Mouse (Mus musculus): ENCODE data around the gene Prmt3. TPM values are rescaled to one million over a fixed set of nuclear protein-coding genes. Genes with fewer than 3 reads are reported as not detected.

Gene Prmt3
- polyA plus RNA-seq, 1 experiment from 2014 or later: 69.7 TPM

DNA sequence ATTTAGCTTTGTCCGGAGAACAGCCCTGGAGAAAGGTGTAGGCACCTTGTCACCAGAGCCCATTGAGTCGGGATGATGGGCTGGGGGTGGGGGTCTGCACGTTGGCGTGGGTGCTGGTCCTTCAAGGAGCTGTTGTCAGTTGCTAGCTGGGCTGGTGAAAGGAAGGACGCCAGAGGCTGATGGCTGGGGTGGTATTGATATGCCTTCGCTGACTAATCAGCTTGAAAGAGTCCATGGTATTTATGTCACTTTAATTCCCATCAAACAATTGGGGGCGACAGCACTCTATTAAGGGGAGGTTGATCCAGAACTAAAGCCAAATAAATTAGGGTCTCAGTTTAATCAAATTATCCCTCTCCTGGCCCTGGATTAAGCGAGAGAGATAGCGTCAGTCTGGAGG lies 9.6 kb upstream of the Prmt3 start:
- no peaks in the 10 kb centered on the region for H3K27me3 ChIP-seq (ENCODE audit: insufficient read depth, poor library complexity, severe bottlenecking)
- 56% methylated on average over 9 of the region's 9 CpGs for WGBS
- H3K4me3 ChIP-seq: no peak overlapping the region
- H3K9me3 ChIP-seq: no peaks in the 10 kb centered on the region
- no peak overlapping the region for H3K27ac ChIP-seq
- DNase-seq (ENCODE audit: low spot score): no peak
- no peaks in the 10 kb centered on the region for H3K36me3 ChIP-seq
- peaks cover 18% of the 10 kb centered on the region for H3K4me1 ChIP-seq

DNA sequence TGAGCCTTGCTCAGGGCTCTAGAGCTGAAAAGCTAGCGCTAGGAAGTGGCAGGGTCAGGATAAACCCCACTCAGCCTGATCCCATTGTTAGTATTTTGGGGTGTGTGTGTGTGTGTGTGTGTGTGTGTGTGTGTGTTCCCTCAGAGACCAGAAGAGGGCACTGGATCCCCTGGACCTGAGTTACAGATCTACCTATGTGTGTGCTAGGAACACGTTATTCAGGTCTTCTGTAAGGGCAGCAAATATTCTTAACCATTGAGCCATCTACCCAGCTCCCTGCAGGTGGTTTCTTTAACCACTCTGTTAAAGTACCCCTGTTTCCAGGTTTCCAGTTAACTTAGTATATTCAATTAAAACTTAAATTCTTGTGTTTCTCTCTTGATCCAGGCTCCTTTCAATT lies 3.8 kb upstream of the Prmt3 start:
- H3K27me3 ChIP-seq (ENCODE audit: insufficient read depth, poor library complexity, severe bottlenecking): no peaks in the 10 kb centered on the region
- no peak for DNase-seq (ENCODE audit: low spot score)
- WGBS: 91% methylated on average over 2 of the region's 2 CpGs
- H3K36me3 ChIP-seq: 0 out of 2 replicates have a peak, but pooled peaks cover 2% of the 10 kb centered on the region
- H3K4me1 ChIP-seq: peaks cover 12% of the 10 kb centered on the region
- H3K4me3 ChIP-seq: no peak overlapping the region
- no peaks in the 10 kb centered on the region for H3K9me3 ChIP-seq
- no peak overlapping the region for H3K27ac ChIP-seq

DNA sequence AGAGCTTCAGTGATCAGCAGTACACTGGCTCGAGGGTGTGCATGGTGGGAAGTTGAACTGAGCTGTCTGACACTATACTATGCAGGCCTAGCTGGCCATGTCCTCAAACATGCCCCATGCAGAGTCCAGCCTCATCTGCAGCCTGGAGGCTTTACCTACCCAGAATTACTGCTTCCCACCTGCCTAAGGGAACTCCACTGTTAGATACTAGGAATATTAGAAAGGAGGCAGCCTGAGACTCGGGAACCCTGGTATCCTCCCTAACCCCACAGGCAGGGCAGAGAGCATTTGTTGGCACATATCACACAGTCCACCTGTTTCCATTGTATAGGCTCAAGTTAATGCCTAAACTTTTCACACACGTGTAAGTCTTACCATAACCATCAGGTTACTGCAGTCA lies 561 bp upstream of the Prmt3 start:
- WGBS: 54% methylated on average over 3 of the region's 3 CpGs
- Histone ChIP-seq H3K9me3 (no peaks in the 10 kb centered on the region), H3K27me3 (ENCODE audit: insufficient read depth, poor library complexity, severe bottlenecking) (no peaks in the 10 kb centered on the region), H3K4me1 (peaks cover 18% of the 10 kb centered on the region), H3K4me3 (no peak overlapping the region), H3K36me3 (peaks cover 20% of the 10 kb centered on the region), H3K27ac (no peak overlapping the region)
- no peak for DNase-seq (ENCODE audit: low spot score)

DNA sequence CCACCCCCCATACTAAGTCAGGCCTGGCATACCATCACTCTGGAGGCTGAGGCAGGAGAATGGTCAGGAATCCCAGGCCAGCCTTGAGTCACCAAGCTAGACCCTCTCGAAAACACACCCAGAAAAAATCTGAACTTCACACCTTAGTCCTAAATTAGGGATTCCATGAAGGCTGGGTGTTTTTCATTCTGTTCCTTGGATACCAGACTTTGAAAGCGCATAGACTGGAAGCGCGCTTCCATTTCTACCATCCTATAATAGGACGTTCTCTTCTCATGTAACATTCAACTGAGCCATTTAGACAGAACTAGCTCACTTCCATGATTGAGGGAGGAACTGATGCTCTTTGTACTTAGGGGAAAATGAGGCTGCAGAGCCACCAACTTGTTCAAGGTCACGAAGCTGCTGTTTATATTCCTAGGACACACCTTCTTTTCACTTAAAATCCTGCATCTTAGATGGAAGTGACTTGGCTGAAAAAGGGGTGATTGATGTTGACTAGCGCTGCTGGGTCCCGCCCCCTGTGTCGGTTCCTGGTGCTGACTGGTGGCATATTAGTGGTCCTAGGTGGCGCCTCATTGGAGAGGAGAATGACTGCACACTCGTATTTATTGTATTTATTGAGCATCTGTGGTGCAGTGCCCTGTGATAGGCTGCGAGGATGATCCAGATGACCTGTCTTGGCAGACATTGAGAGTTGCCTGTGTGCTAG lies 914 bp downstream of the Prmt3 start:
- H3K4me3 ChIP-seq: peak overlapping the region; percentile 76
- 76% methylated on average over 12 of the region's 12 CpGs for WGBS
- no peak for DNase-seq (ENCODE audit: low spot score)
- H3K9me3 ChIP-seq: no peaks in the 10 kb centered on the region
- H3K27ac ChIP-seq: peak overlapping the region; percentile 92
- H3K36me3 ChIP-seq: peaks cover 29% of the 10 kb centered on the region
- H3K4me1 ChIP-seq: peaks cover 18% of the 10 kb centered on the region
- no peaks in the 10 kb centered on the region for H3K27me3 ChIP-seq (ENCODE audit: insufficient read depth, poor library complexity, severe bottlenecking)

DNA sequence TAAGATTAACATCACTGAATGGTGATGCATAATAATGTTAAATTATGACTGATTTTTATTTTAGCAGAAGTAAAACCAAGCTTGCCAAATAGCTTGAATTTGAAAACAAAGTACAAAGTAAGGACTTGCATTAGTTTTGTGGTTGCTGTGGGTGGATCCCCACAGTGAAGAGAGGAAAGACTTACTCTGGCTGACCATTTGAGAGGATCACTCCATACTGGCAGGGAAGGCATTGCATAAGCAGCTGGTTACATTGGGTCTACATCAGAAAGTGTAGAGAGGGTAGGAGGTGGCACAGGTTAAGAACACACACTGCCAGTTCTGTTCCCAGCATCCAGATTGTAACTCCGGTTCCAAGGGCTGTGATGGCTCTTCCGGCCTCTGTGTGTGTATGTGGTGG lies 4.9 kb downstream of the Prmt3 start:
- Histone ChIP-seq H3K4me1 (peaks cover 18% of the 10 kb centered on the region), H3K36me3 (peaks cover 59% of the 10 kb centered on the region), H3K27ac (no peak overlapping the region), H3K27me3 (ENCODE audit: insufficient read depth, poor library complexity, severe bottlenecking) (no peaks in the 10 kb centered on the region), H3K9me3 (no peaks in the 10 kb centered on the region), H3K4me3 (no peak overlapping the region)
- DNase-seq (ENCODE audit: low spot score): no peak
- WGBS: 92% methylated on average over 2 of the region's 2 CpGs

DNA sequence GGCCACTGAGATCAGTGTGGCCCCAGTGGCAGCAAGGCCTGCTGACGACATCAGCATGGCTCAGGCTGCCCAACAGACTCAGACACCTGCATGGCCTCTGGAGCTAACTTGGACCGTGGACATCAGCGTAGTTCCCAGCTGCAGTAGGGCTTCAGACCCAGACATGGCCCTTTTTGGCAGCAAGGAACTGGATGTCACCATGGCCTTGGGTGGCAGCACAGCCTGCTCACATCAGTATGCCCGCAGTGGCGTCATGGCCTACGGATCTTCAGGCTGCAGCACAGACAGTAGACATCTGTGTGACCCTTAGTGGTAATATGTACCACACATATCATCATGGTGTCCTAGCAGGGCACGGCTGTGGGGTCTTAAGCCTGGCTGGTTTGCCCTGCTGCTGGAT lies 7.0 kb downstream of the Prmt3 start:
- Histone ChIP-seq H3K27ac (no peak overlapping the region), H3K27me3 (ENCODE audit: insufficient read depth, poor library complexity, severe bottlenecking) (no peaks in the 10 kb centered on the region), H3K36me3 (peaks cover 76% of the 10 kb centered on the region), H3K4me1 (no peaks in the 10 kb centered on the region), H3K9me3 (no peaks in the 10 kb centered on the region), H3K4me3 (no peak overlapping the region)
- DNase-seq (ENCODE audit: low spot score): no peak
- 91% methylated on average over 7 of the region's 7 CpGs for WGBS

DNA sequence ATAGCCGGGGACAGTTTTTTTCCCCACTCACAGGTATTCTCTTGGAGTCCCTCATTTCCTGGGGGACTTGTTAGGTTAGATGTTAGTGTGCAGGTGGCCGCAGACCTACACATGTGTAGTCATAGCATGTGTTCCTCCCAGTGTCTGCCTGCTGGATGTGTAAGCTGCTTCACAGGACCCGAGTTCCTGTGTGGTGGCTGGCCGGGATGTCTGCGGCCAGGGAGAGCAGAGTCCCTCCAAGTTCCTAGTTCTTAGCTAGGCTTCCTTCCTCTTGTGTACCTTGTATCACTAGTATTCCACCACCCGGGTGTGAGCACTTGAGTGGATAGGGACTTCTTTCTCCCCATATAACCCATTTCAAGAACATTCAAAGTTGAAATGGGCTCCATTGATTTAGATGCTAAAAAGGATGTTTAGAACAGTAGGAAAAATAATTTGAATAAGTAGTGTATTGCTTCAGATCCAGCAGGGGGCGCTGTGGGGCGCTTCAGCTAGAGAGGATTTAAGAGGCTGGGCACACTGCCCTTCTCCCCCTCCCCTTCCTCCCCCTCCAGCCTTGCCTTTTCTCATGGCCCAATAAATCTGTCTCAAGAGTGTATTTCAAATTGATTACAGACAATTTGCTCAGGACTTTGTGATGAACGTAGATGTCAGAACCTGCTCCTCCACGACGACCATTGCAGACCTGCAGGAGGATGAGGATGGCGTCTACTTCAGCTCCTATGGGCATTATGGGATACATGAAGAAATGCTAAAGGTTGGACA lies 8.7 kb downstream of the Prmt3 start:
- no peak for DNase-seq (ENCODE audit: low spot score)
- H3K9me3 ChIP-seq: no peaks in the 10 kb centered on the region
- H3K27me3 ChIP-seq (ENCODE audit: insufficient read depth, poor library complexity, severe bottlenecking): no peaks in the 10 kb centered on the region
- no peak overlapping the region for H3K4me3 ChIP-seq
- peaks cover 80% of the 10 kb centered on the region for H3K36me3 ChIP-seq
- WGBS: 71% methylated on average over 12 of the region's 12 CpGs
- H3K4me1 ChIP-seq: no peaks in the 10 kb centered on the region
- H3K27ac ChIP-seq: no peak overlapping the region

DNA sequence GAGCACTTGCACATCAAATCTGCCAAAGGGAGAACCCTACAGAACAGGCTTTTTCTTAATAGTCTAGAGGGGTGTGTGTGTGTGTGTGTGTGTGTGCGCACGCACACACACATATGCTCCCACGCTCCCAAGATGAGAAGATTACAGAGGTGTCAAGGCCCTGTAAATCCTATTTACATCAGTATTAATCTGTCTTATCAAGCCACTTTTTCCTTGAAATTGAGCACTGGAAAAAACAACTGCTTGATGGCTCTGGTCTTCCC lies 9.2 kb downstream of the Prmt3 start:
- Histone ChIP-seq H3K9me3 (no peaks in the 10 kb centered on the region), H3K27me3 (ENCODE audit: insufficient read depth, poor library complexity, severe bottlenecking) (no peaks in the 10 kb centered on the region), H3K27ac (no peak overlapping the region), H3K4me3 (no peak overlapping the region), H3K4me1 (no peaks in the 10 kb centered on the region), H3K36me3 (peaks cover 77% of the 10 kb centered on the region)
- DNase-seq (ENCODE audit: low spot score): no peak
- 94% methylated on average over 3 of the region's 3 CpGs for WGBS

DNA sequence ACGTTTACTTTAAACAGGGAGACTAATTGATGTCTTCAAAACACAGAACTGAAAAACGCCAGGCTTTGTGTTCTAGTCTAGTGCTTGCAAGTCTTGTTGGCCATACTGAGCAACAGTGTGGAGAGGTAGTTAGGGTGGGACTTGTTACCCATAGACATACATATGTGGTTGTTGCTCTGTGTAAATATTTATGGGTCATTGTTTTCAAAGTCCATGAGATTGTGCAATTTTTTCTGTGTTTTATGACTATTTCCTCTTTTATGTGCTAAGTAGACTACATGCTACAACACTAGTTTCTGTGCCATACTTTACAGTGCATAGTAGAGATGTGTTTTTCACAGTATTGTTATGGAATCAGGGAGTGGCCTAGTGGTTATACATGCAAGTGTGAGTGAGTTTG lies 16.2 kb downstream of the Prmt3 start:
- Histone ChIP-seq H3K4me3 (no peak overlapping the region), H3K27ac (no peak overlapping the region), H3K9me3 (no peaks in the 10 kb centered on the region), H3K36me3 (peaks cover 73% of the 10 kb centered on the region), H3K4me1 (no peaks in the 10 kb centered on the region), H3K27me3 (ENCODE audit: insufficient read depth, poor library complexity, severe bottlenecking) (no peaks in the 10 kb centered on the region)
- DNase-seq (ENCODE audit: low spot score): no peak
- 88% methylated on average over 2 of the region's 2 CpGs for WGBS

DNA sequence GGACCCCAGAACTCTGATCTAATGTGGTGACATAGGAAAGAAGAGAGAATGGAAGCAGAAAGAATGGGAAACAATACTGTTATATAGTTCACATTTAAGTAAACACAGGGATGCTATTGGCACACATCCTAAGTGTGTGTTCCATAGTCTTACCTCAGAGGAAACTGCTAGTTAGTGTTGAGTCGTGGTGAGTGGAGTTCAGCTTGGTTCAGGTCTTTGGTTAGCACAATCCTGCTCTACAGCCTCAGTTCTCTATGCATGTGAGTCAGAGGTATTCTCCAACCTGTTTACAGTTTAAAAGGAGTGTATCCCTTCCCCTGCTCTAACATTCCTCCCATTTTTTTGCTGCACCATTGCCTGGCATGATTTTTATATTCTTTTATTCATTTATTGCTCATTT lies 19.0 kb downstream of the Prmt3 start:
- DNase-seq (ENCODE audit: low spot score): no peak
- Histone ChIP-seq H3K27me3 (ENCODE audit: insufficient read depth, poor library complexity, severe bottlenecking) (no peaks in the 10 kb centered on the region), H3K9me3 (no peaks in the 10 kb centered on the region), H3K4me3 (no peak overlapping the region), H3K4me1 (peaks cover 7% of the 10 kb centered on the region; the same call in 1 of the 2 replicates), H3K36me3 (peaks cover 62% of the 10 kb centered on the region), H3K27ac (no peak overlapping the region)
- WGBS: 83% methylated on average over 1 of the region's 1 CpGs

DNA sequence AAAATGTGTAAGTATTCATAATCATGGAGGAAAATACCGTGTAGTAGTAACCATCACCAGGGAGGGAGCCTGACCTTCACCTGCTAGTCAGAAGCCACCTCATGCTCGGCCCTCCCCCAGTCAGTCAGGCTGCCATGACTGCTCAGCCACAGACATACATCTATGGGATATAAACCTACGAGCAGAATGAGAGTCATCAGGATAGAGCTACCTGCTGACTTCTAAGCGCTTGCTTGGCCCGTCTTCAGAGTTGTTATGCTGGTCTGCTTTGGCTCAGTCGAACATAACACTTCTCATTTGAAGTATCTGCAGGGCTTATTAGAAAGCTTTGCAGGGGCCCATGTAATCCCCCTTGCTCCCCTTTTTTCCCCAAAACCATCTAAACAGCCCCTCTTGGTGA lies 25.4 kb downstream of the Prmt3 start:
- peaks cover 44% of the 10 kb centered on the region for H3K36me3 ChIP-seq
- peaks cover 7% of the 10 kb centered on the region; the same call in 1 of the 2 replicates for H3K4me1 ChIP-seq
- peak; percentile 60 for DNase-seq (ENCODE audit: low spot score)

DNA sequence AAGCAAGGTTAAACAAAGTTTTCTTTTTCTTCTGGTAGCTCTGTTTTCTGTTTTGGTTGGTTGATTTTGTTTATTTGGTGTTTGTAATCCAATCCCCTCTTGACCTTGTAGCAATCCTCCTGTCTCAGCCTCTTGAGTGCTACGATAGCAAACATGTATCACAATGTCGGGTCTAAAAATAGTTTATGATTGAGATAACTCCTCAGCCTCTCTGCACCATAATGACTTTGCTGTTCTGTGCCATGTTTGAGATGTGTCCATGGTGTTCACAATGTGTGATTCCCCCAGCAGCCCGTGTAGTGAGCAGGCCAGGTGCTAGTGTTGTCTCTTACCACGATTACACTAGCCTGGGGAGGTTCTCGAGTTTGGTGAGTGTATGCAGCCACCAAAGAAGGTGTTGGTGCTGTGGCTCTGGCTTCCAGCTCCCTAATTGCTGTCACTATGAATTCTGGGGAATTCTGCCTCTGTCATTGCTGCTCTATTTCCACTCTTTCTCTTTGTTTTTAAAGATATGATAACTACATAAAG lies 26.6 kb downstream of the Prmt3 start:
- Histone ChIP-seq H3K36me3 (peaks cover 45% of the 10 kb centered on the region), H3K4me3 (no peak overlapping the region), H3K9me3 (no peaks in the 10 kb centered on the region), H3K27me3 (ENCODE audit: insufficient read depth, poor library complexity, severe bottlenecking) (no peaks in the 10 kb centered on the region), H3K27ac (no peak overlapping the region), H3K4me1 (peaks cover 7% of the 10 kb centered on the region; the same call in 1 of the 2 replicates)
- peak; percentile 64 for DNase-seq (ENCODE audit: low spot score)
- WGBS: 49% methylated on average over 5 of the region's 5 CpGs

More for the DNA sequence above, 25.4 kb downstream of the Prmt3 start:
- H3K27me3 ChIP-seq (ENCODE audit: insufficient read depth, poor library complexity, severe bottlenecking): no peaks in the 10 kb centered on the region
- H3K9me3 ChIP-seq: no peaks in the 10 kb centered on the region
- 85% methylated on average over 6 of the region's 6 CpGs for WGBS
- no peak overlapping the region for H3K4me3 ChIP-seq
- H3K27ac ChIP-seq: no peak overlapping the region

DNA sequence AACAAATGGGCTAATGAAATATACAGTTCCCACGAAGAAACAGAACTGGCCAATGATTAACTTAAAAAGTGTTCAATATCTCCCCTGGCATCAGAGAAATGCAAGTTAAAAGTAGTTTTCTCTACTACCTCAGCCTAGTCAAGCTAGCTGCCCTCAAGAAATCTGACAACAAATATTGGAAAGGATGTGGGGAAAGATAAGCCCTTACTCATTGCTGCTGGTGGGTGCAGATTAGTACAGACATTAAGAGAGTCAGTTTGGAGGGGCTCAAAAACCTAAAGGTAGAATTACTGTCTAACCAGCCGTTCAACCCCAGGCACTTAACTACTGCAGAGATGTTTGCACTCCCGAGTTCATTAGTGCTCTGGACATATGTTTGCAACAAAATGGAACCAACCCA lies 27.5 kb downstream of the Prmt3 start:
- H3K36me3 ChIP-seq: peaks cover 40% of the 10 kb centered on the region
- WGBS: 81% methylated on average over 3 of the region's 3 CpGs

More for the DNA sequence above, 27.5 kb downstream of the Prmt3 start:
- H3K4me3 ChIP-seq: no peak overlapping the region
- peak; percentile 35 for DNase-seq (ENCODE audit: low spot score)
- H3K9me3 ChIP-seq: no peaks in the 10 kb centered on the region
- no peaks in the 10 kb centered on the region for H3K27me3 ChIP-seq (ENCODE audit: insufficient read depth, poor library complexity, severe bottlenecking)
- no peak overlapping the region for H3K27ac ChIP-seq
- peaks cover 7% of the 10 kb centered on the region; the same call in 1 of the 2 replicates for H3K4me1 ChIP-seq
